Mouse (Mus musculus) hindbrain, embryonic 15.5 days (tissue): ENCODE results near the gene Filip1l. TPM values are rescaled to one million over a fixed set of nuclear protein-coding genes. Genes with fewer than 3 reads are reported as not detected.

Experiments
- ATAC-seq: fragments of 200-750 bp; cut with Nextera tagmentation; 2 replicates; pipeline ENCODE4 v1.8.0; 2017; ENCODE audit warnings: low read depth, moderate number of reproducible peaks, moderate TSS enrichment; ENCODE audit not compliant: low FRiP score
- H3K27ac ChIP-seq: fragments of 300-500 bp; sonication (generic); replicated peaks from 2 replicates; pipeline ENCODE4 v1.5.1; 2015; ENCODE audit warnings: mild to moderate bottlenecking, inconsistent platforms
- H3K27me3 ChIP-seq: fragments of 300-500 bp; sonication (generic); 2 replicates; pipeline ENCODE4 v1.6.1; 2015; ENCODE audit warnings: control low read depth, inconsistent platforms
- H3K36me3 ChIP-seq: fragments of 300-500 bp; sonication (generic); 2 replicates; pipeline ENCODE4 v1.6.1; 2015; ENCODE audit warnings: control low read depth, inconsistent platforms
- H3K4me1 ChIP-seq: fragments of 300-500 bp; sonication (generic); replicated peaks from 2 replicates; pipeline ENCODE4 v1.6.1; 2015; ENCODE audit warnings: control low read depth, inconsistent platforms
- H3K4me2 ChIP-seq: fragments of 300-500 bp; sonication (generic); 2 replicates; pipeline ENCODE4 v1.6.1; 2015; ENCODE audit warnings: moderate library complexity, mild to moderate bottlenecking, inconsistent platforms
- H3K4me3 ChIP-seq: fragments of 300-500 bp; sonication (generic); 2 replicates; pipeline ENCODE4 v1.5.1; 2015; ENCODE audit warnings: mild to moderate bottlenecking, inconsistent platforms
- H3K9ac ChIP-seq: fragments of 300-500 bp; sonication (generic); 2 replicates; pipeline ENCODE4 v1.6.1; 2015; ENCODE audit warnings: inconsistent platforms
- H3K9me3 ChIP-seq: fragments of 300-500 bp; sonication (generic); 2 replicates; pipeline ENCODE4 v1.6.1; 2016; ENCODE audit warnings: control low read depth, inconsistent platforms
- WGBS: fragments of 180-500 bp; shearing (Covaris S2); methylation state at CpG from one replicate; pipeline ENCODE4 v1.1.7; 2015; 5-methylcytosine and 5-hydroxymethylcytosine counted together
- polyA plus RNA-seq: library from polyadenylated mRNA; unstranded; fragments of >200 nt; fragmentation: Nextera tagmentation; extraction: Ambion mirVana; gene quantifications from 2 replicates; pipeline ENCODE4 v1.2.1, GENCODE M21; 2015

The Filip1l gene
- polyA plus RNA-seq, 1 experiment from 2014 or later, result 2.6 TPM

DNA sequence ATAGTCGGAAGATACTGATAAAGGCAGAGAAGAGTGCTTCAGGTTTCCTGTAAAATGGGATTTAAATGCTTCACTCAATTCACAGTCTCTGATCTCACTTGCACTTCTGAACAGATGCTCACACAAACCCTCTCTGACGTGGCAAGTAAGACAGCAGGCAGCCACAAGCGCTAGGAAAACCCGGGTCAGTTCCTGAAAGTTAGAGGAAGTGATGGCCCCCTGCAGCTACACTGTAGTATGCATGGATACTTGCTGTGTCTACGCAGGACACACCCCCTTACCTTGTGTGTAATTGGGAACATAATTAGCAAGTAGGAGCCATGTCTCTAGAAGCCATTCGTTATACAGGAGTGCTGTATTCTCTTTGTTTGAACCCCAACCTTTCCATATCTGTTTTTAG, 129.4 kb downstream of the Filip1l start:
- Histone ChIP-seq H3K36me3 (no peaks in the 10 kb centered on the region), H3K9ac (no peak overlapping the region), H3K27me3 (no peaks in the 10 kb centered on the region), H3K9me3 (no peaks in the 10 kb centered on the region), H3K4me2 (no peak overlapping the region), H3K4me1 (no peaks in the 10 kb centered on the region), H3K27ac (no peak overlapping the region), H3K4me3 (no peak overlapping the region)
- 62% methylated on average over 6 of the region's 6 CpGs for WGBS
- no peak for ATAC-seq

DNA sequence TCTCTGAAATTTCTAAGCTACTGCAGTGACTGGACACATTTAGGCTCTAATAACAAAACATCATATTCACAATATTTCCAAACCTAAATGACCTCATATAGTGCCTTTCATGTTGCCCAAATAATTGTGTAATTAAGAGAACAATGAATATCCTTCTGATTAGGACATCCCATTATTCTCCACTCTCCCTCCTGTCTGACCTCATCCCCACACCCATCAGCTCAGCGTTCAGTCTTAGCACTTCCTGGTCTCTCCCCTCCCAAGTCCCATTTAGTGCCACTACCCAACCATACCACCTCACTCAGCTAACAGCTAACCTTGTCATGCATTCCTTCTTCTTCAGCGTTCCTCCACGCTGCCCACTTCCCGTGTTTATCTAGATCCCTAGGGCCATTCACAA, 130.0 kb downstream of the Filip1l start:
- H3K36me3 ChIP-seq, result no peaks in the 10 kb centered on the region
- ATAC-seq, result no peak
- no peak overlapping the region for H3K27ac ChIP-seq
- no peaks in the 10 kb centered on the region for H3K4me1 ChIP-seq
- no peak overlapping the region for H3K4me2 ChIP-seq
- no peaks in the 10 kb centered on the region for H3K9me3 ChIP-seq
- WGBS, result 71% methylated on average over 4 of the region's 4 CpGs
- no peaks in the 10 kb centered on the region for H3K27me3 ChIP-seq
- no peak overlapping the region for H3K9ac ChIP-seq
- no peak overlapping the region for H3K4me3 ChIP-seq

DNA sequence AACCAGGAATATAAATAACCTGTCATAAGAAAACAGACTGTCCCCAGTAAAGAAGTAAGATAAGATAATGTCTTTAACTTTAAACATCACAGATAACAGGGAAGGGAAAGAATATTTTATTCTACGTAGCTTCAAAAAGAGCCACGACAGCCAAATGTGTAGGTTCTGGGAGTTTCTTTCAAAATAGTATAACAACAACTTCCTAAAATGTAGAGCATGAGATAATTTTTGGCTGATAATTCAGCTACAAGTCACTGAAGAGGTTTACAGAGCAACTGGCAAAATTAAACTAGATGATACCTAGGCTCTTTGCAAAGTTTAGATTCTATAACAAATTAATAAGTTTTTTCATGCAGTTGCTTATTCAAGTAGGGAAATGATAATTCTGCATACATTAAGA, 130.6 kb downstream of the Filip1l start:
- H3K4me3 ChIP-seq, result no peak overlapping the region
- no peaks in the 10 kb centered on the region for H3K36me3 ChIP-seq
- H3K4me2 ChIP-seq, result no peak overlapping the region
- H3K27ac ChIP-seq, result no peak overlapping the region
- no peaks in the 10 kb centered on the region for H3K27me3 ChIP-seq
- no peaks in the 10 kb centered on the region for H3K9me3 ChIP-seq
- H3K4me1 ChIP-seq, result no peaks in the 10 kb centered on the region
- no peak for ATAC-seq
- H3K9ac ChIP-seq, result no peak overlapping the region
- WGBS, result 94% methylated on average over 2 of the region's 2 CpGs

DNA sequence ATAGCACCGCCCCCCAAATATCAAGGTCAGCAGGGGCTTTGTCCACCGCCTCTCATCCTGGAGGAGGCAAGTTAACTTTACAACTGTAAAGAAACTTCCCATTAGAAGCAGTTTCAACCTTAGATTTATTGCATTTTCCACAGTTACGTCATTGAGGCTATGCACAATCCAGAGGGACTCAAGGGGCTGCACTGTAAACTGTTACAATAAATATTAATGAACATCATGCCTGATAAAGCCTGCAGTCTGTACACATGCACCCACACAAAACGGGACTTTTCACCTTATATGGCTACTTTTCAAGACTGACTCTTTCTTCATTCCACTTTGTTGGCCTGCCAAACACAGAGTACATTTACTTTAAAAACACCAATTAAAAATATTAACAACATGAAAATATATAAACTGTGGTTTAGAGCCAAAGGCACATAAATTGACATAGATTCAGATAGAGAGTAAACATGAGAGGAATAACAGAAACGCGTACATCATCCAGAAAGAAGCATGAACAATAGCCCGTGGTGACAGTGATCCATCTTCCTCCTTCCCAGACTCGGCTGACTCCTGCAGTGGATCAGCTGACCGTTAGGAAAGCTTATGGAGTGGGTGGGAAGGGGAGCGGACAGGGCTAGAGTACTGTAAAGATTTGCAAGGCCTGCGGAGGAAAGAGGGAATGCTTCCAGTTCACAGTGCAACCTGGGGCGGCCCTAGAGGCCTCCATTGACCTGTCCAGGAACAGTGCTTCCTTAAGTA, 131.3 kb downstream of the Filip1l start:
- Histone ChIP-seq H3K4me3 (no peak overlapping the region), H3K4me1 (no peaks in the 10 kb centered on the region), H3K9me3 (no peaks in the 10 kb centered on the region), H3K27ac (no peak overlapping the region), H3K27me3 (no peaks in the 10 kb centered on the region), H3K4me2 (no peak overlapping the region), H3K9ac (no peak overlapping the region), H3K36me3 (no peaks in the 10 kb centered on the region)
- WGBS, result 54% methylated on average over 12 of the region's 12 CpGs
- ATAC-seq, result no peak; the same call in 1 of the 2 replicates

DNA sequence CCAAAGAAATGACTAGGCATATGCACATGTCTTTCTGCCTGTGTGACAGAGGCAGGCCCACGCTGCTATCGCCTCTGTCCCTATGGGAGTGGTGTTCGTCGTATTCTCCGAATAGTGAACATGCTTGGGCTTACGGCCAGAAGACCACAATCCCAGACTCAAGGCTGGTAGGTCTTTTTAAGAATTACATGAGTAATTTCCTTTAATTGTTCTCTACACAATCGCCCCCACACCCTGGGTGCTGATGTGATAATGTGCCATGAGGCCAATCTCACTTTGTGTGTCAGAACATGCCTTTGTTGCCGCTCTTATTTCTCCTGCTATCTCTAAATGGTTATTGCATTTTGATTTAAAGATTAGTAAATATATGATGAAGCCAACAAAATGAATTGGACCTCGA, 132.4 kb downstream of the Filip1l start:
- 62% methylated on average over 9 of the region's 9 CpGs for WGBS
- Histone ChIP-seq H3K36me3 (no peaks in the 10 kb centered on the region), H3K27me3 (no peaks in the 10 kb centered on the region), H3K27ac (no peak overlapping the region), H3K4me2 (no peak overlapping the region), H3K9ac (no peak overlapping the region), H3K4me3 (no peak overlapping the region), H3K9me3 (no peaks in the 10 kb centered on the region), H3K4me1 (no peaks in the 10 kb centered on the region)
- ATAC-seq, result no peak

DNA sequence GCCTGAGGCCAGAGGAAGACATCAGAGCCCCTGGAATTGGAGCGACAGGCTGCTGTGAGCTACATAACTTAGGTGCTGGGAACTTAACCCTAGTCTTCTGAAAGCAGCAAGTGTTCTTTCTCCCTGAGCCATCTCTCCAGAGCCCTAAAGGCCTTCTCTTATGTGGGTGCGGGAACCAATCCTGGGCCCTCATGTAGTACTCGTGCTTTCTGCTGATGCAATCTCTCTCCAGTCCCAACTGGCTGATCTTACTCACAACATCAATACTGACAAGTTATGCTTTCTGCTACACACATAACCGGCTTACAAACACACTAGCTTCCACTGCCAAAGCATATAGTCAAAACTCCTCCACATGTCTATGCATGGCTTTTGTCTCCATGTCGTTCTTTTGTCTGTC, 133.4 kb downstream of the Filip1l start:
- no peak overlapping the region for H3K27ac ChIP-seq
- no peaks in the 10 kb centered on the region for H3K27me3 ChIP-seq
- H3K4me3 ChIP-seq, result no peak overlapping the region
- no peaks in the 10 kb centered on the region for H3K9me3 ChIP-seq
- no peak overlapping the region for H3K4me2 ChIP-seq
- no peak overlapping the region for H3K9ac ChIP-seq
- H3K36me3 ChIP-seq, result no peaks in the 10 kb centered on the region
- 88% methylated on average over 5 of the region's 5 CpGs for WGBS
- ATAC-seq, result no peak
- H3K4me1 ChIP-seq, result no peaks in the 10 kb centered on the region

DNA sequence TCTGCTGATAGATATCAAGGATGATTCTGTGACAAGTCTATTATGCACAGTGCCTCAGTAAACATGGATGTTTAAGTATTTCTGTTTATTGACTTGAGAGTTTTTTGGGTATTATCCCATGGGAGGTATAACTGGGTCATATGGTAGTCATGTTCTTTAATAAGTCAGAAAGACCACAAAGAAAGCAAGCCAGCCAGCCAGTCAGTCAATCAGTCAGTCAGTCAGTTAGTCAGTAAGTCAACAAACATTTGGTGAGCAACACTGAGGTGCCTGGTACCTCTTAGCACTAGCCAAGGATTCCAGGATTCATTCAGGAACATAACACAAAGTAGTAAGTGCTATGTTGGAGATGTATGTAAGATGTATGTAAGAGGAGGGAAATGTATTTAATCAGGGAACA, 135.8 kb downstream of the Filip1l start:
- Histone ChIP-seq H3K9me3 (no peaks in the 10 kb centered on the region), H3K4me2 (no peak overlapping the region), H3K36me3 (no peaks in the 10 kb centered on the region), H3K27me3 (no peaks in the 10 kb centered on the region), H3K4me1 (no peaks in the 10 kb centered on the region), H3K4me3 (no peak overlapping the region), H3K27ac (no peak overlapping the region), H3K9ac (no peak overlapping the region)
- no peak for ATAC-seq

DNA sequence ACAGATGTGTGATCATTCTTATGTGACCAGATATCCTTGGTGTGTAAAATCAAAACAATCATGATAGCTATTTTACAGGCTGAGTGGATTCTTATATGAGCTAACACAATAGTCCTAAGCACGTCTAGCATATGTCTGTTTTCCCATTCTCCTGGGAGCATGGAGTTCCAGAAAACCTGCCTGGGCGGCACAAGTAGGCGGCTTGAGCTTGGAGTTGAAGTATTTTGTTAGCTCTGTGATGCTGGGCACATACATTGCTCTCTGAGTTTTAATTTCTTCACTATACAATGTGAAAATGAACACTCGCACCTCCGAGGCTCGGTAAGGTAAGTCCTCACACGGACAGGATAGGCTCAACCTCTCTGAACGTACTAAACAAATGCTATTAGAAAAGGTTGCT, 137.8 kb downstream of the Filip1l start:
- no peak for ATAC-seq
- Histone ChIP-seq H3K4me1 (no peaks in the 10 kb centered on the region), H3K27ac (no peak overlapping the region), H3K4me3 (no peak overlapping the region), H3K9me3 (no peaks in the 10 kb centered on the region), H3K4me2 (no peak overlapping the region), H3K9ac (no peak overlapping the region), H3K27me3 (no peaks in the 10 kb centered on the region), H3K36me3 (no peaks in the 10 kb centered on the region)
- 88% methylated on average over 8 of the region's 8 CpGs for WGBS

DNA sequence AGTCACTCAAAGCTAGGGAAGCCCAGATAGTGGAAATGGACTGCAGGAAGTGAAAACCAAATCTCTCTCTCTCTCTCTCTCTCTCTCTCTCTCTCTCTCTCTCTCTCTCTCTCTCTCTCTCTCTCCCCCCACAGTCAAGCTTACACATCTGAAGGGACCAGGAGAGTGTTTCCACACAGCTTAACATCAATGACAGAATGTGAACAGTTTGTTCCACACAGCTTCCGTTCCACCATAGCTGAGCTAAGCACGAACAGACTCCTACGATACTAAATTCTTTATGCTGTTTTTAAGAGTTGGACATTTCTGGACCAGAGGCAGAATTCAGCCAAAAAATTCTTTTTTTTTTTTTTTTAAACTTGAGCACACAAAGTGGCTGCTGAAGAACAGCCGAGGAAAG, 139.0 kb downstream of the Filip1l start:
- H3K27ac ChIP-seq, result no peak overlapping the region
- H3K36me3 ChIP-seq, result no peaks in the 10 kb centered on the region
- ATAC-seq, result no peak
- H3K4me3 ChIP-seq, result no peak overlapping the region
- H3K9me3 ChIP-seq, result no peaks in the 10 kb centered on the region
- H3K4me2 ChIP-seq, result no peak overlapping the region
- H3K4me1 ChIP-seq, result peaks cover 6% of the 10 kb centered on the region; the same call in 1 of the 2 replicates
- no peak overlapping the region for H3K9ac ChIP-seq
- WGBS, result 96% methylated on average over 4 of the region's 4 CpGs
- no peaks in the 10 kb centered on the region for H3K27me3 ChIP-seq

DNA sequence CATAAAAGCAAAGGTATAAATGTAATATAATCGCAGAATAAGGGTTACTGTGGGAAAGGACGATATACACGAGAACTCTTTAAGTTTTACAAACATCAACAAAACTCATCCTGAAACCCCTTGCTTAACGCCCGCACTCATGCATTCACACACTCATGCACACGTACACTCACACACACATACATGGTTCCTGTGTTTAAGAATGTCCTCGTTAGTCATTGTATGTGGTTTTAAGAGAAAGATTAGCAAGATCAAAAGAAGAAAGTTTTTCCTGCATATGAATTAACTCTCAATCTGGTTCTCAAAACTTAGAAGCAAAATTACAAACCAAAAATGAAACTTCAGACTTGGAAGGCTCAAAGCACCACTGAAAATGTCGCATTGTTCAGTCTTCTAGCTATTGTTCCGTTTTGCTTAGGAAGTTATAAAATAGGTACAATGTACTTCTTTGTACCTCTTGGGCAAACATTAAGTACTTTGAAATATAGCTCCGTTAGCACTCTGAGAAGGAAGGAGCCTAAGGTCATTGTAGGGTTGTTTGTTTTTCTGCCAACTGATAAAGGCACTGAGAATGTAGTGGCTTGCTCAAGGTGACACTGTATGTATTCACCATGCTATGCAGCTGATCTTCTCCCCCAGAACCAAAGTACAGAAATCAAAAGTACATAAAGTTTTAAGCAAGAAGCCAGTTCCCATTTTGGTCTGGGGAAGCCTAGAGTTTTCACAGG, 142.7 kb downstream of the Filip1l start:
- no peak overlapping the region for H3K9ac ChIP-seq
- peaks cover 6% of the 10 kb centered on the region; the same call in 1 of the 2 replicates for H3K4me1 ChIP-seq
- 89% methylated on average over 10 of the region's 10 CpGs for WGBS
- H3K27me3 ChIP-seq, result no peaks in the 10 kb centered on the region
- no peak overlapping the region for H3K4me3 ChIP-seq
- no peak overlapping the region for H3K27ac ChIP-seq
- no peak for ATAC-seq
- no peaks in the 10 kb centered on the region for H3K9me3 ChIP-seq
- H3K4me2 ChIP-seq, result no peak overlapping the region
- no peaks in the 10 kb centered on the region for H3K36me3 ChIP-seq

DNA sequence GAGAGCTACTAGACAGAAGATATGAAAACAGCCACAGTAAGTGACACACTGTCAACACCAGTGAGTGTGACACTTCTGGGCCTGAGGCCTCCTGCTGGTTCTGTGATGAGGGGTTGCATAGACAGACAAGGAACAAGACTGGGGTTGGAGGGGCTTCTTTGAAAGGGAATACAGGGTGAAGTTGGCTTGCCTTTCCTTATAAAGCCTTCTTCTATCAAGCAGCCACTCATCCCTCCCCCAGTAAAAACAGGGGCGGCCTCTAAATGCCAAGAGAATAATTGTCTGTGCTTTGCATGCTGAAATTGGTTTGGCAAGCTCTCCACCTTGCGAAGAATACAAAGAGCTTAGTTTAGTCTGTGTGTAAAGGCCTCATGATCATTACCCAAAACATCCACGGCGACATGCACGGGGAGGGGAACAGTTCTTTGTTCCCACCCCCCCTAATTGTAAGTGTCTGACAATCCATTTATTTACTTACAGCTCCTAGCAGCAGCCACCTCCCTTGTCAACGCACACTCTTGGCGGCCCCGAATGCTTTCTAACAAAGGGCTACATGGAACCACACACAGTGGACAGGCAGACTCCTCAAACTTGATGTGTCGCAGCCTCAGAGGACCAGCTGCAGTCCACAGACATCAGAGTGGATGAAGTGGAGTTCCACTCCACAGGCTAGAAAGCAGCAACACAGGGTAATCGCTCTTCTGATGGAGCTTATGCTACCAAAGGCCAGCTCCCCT, 143.7 kb downstream of the Filip1l start:
- peak; percentile 84 for ATAC-seq
- H3K4me1 ChIP-seq, result peaks cover 6% of the 10 kb centered on the region; the same call in 1 of the 2 replicates
- no peak overlapping the region for H3K4me3 ChIP-seq
- H3K36me3 ChIP-seq, result no peaks in the 10 kb centered on the region
- no peak overlapping the region for H3K27ac ChIP-seq
- WGBS, result 32% methylated on average over 10 of the region's 10 CpGs
- no peaks in the 10 kb centered on the region for H3K27me3 ChIP-seq
- H3K9me3 ChIP-seq, result no peaks in the 10 kb centered on the region
- no peak overlapping the region for H3K9ac ChIP-seq
- no peak overlapping the region for H3K4me2 ChIP-seq

DNA sequence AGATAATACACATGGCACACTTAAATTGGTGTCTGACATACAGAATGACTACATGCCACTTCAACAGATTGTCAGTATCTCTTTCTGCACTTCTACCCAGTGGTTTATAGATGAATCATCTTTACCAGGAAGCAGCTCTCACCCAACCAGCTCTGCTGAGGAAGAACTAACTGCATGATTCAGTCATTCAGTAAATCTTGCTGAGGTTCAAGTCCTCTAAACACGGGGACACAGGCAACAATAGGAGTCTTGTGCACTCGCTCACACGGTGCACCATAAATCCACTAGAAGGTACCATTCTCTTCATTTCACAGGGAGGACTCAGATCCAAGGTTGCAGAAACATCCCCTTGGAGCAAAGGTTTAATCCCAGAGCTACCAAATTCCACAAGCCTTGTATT, 148.0 kb downstream of the Filip1l start:
- H3K9me3 ChIP-seq, result no peaks in the 10 kb centered on the region
- no peak overlapping the region for H3K4me3 ChIP-seq
- ATAC-seq, result no peak
- WGBS, result 58% methylated on average over 3 of the region's 3 CpGs
- H3K27ac ChIP-seq, result no peak overlapping the region
- H3K4me2 ChIP-seq, result no peak overlapping the region
- no peaks in the 10 kb centered on the region for H3K27me3 ChIP-seq
- no peak overlapping the region for H3K9ac ChIP-seq
- peaks cover 6% of the 10 kb centered on the region; the same call in 1 of the 2 replicates for H3K4me1 ChIP-seq
- H3K36me3 ChIP-seq, result no peaks in the 10 kb centered on the region
